Mouse (Mus musculus): ENCODE measurements at regions not wholly inside any gene's neighbourhood (a gene's known extent, or its start where the extent isn't known, plus 50 kb on each side); places are given as distances from the start of the nearest gene placed in this dataset.

DNA sequence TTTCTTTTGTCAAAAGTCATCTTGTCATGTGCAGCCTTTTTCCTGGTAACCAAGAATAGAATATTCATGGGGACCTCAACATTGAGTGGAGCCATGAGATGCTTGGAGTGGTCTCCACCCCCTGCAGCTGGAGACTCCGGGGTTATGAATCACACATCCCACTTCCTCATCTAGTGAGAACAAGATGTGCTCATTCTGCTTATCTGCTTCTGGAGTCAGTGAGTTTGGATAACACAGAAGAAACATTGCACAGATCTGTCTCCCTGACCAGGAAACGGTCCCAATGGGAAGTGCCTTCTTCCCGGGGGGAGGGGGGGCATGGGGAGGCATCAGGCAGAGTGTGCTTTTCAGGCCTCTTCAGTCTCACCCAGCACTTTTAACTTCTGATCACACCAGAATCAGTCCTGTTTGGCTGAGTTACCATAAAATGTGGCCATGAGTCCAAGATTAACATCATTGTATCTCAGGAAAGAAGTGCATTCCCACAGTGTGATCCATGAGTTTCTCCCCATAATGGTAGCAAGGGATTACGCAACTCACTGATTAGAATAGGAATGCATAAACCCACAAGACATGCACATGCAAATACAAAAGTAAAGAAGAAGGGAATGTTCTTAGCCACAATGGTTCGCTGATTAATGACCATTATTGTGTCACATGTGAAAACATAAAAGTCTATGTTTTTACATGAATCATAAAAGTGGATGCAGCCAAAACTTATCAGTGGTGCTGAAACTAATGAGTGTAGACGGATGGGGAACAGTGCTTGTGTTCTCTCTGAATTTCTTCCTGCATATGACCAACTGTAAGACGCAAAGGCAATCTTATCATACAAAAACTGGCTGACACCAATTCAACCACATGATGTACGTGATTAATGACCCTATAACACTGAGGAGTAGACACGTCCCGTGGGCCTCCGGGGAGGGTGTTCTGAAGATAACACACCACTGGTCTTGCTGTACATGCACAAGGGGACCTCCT, 393.8 kb upstream of the Mmadhc start:
- ATAC-seq: no peak

DNA sequence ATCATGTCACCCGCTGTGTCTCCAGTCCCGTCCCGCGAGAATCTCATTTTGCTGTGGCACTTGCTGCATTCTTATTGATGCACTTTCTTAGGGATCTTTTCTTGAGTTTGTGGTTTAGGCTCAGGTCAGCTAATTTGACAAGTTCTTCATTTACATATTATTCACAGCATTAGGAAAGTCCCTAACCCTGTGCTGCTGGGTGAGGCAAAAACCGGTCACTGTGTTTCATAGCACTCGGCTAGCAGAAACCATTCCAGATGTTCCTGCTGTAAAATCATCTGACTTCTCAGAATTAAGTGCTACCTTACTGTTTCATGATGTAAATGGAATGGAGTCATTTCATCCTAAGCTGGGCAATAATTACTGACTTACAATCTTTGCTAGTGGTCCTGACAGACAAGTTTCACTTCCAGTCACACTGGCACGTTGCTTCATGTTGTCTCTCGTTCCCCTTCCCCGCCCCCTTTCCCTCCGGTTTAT, 391.1 kb upstream of the Mmadhc start:
- ATAC-seq: no peak

DNA sequence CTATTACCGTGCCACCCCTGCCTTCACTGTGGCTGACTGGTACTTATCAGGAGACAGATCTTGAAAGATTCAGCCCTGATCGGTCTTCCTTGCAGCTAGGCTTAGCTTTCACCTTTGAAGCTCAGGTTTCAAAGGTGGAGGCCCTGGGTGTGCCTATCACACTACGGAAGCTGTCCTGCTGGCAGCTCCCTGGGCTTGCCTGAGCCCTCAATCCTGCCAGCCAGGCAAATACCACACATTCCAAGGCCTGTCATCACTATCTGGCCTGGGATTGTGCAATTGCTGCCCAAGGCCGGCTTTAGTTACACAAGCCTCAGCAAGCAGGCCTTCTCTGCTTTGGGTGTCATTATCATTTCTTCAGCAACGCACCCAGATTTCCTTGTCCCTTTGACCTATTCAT, 390.6 kb upstream of the Mmadhc start:
- no peak for ATAC-seq

DNA sequence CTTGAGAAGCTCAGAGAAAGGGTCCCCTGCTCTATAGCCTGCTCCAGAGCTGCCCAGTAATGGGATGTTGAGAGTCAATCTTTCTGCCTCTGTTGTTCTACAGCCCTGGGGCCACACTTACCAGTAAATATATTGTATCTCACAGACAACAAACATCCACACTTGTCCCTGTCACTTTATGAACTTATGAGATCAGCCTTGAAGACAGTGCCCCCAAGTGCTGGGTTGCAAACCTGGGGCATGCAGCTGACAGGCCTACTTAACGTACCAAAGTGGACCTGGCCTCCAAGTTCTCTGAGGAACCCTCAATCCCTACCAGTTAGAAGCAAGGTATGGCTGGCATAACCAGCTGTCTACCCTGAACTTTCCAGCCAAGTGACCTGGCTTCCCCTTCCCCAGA, 380.9 kb upstream of the Mmadhc start:
- ATAC-seq: no peak

- no peak for ATAC-seq
Measured at GRCm38 (mm10) chr2:50675736-50676550, 379.3 kb upstream of the Mmadhc start.

- ATAC-seq: no peak
Measured at GRCm38 (mm10) chr2:50674856-50675175, 378.2 kb upstream of the Mmadhc start.

DNA sequence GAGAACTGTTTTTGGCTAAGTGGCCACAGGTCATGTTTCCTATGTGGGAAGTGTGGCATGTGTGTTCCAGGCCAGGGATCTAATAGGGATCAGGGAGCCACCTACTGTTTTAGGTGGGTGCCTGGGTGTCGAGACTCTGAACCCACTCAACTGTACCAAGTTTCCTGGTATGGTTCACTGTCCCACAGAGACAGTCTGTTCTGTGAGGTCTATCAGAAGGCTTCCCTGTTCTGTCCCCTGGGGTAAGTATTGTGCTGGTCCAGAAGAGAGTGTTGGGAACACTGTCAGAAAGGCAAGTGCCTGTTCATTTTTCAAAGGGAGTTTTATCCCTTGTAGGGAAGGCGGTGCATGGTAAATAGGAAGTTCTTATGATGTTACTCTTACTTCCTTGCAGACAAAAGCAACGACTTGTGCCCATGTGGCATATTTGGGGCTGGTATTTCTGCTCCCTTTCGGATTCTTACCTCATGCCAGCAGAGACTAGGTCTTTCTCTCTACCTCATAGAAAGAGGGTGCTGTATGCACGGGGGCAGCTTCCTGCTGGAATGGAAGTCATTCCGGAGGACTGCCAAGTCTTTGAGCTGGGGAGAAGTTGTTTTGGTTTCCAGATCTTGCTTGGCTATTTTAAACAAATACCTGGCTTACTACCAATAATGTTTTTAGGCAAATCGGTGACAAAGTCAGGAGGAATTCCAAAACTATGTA, 377.7 kb upstream of the Mmadhc start:
- no peak for ATAC-seq

DNA sequence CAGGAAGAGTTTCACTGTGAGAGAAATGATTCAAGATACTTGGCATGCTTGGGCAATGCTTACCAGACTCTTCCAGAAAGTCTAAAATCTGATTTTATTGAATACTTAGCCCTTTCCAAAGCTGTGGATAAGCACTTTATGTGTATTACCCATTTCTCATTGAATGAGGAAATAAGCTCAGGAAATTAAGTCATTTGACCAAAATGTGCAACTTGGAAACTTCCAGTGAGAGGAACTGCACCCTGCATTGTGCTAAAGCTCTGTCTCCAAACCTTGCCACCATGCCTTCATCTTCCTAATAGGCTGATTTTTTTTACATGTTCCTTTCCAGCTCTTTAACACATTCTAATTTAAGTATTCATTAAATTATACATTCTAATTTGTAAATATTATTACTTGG, 372.7 kb upstream of the Mmadhc start:
- no peak for ATAC-seq

DNA sequence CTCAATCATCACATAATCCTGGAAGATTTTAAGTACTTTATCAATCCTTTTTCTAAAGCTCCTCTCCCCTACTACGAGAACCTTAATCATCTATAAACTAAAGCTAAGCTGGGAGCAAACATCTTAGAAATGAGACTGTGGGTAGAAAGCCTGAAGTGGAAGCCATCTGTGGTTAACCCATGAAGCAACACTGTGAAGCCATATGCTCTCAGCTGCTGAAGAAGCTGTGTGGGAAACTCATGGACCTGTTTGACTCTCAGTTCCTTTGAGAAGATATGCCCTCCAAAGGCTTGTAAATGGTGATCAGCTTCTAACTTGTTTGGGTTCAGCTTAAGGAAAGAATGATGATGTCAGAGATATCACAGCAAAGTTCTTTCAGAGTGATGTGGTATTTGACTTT, 372.2 kb upstream of the Mmadhc start:
- ATAC-seq: no peak

- ATAC-seq: no peak
Measured at GRCm38 (mm10) chr2:50667180-50667579, 370.6 kb upstream of the Mmadhc start.

DNA sequence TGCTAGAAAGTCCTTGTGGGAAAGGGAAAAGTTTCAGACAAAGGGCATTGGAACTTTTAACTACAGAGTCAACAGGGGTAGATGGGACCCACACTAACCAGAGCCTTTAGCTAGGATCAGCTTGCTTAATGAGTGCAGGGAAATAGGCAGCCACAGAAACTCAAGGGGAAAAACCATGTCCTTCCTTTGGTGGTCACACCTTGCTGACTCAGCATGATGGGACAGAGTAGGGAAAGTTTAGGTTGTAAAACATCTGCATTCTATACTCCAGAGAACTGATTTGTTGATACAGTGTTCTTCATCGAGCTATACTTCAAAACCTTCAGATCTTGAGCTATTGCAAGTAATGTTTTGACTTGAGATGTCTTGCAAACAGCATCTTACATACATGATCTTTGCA, 365.9 kb upstream of the Mmadhc start:
- ATAC-seq: no peak

- no peak for ATAC-seq
Measured at GRCm38 (mm10) chr2:50660000-50660399, 363.4 kb upstream of the Mmadhc start.

- ATAC-seq: no peak
Measured at GRCm38 (mm10) chr2:50657826-50658225, 361.2 kb upstream of the Mmadhc start.

- ATAC-seq: no peak
Measured at GRCm38 (mm10) chr2:50656351-50656750, 359.8 kb upstream of the Mmadhc start.

DNA sequence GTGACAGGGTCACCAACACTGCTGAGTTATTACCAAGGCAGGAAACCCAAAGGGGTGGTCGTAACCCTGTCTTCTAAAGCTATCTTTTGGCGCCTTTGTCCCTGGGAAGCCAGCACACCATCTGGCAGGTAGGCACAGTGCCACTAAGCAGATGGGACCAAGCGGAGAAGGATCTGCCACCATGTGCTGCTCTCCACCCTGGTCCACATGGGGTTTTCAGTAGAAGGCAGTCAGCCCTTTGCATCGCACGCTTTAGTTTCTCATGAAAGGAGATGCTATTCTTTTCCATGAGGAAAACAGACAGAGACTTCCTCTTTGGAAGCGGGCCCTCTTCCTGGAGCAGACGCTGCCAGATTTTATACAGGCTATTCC, 358.3 kb upstream of the Mmadhc start:
- ATAC-seq: no peak

DNA sequence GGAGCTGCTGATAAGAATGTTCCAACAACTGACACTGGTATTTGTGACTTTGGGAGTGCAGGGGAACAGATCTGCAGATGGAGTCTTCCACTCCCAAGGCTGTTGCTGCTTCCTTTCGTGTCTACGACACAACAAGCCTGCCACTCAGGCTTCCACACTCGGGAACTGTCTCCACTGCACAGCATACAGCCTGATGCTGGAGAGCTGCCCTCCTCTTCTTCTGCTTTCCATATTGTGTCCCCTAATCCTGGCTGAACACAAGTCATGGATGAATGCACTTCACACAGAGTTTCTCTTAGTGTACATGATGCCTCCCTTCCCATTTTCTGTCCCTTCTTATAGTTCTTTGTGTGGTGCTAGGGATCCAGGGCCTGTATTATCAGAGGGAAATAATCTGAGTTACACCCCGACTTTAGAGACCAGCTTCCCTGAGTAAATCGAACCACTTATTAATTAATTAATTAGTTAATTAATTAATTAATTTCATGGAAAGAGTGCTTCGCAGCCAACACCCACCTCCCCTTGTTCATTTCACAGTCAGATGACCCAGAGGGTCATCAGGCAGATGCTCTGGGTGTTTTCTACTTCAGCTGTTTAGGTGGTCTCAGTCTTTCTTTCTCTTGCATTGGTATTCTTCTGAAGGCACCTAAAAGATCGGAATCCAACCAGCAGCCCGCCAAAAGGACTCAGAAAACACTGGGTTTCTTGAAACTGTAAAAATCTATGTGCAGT, 357.8 kb upstream of the Mmadhc start:
- ATAC-seq: no peak

- no peak for ATAC-seq
Measured at GRCm38 (mm10) chr2:50653121-50653615, 356.6 kb upstream of the Mmadhc start.

- no peak for ATAC-seq
Measured at GRCm38 (mm10) chr2:50649656-50650055, 353.1 kb upstream of the Mmadhc start.

DNA sequence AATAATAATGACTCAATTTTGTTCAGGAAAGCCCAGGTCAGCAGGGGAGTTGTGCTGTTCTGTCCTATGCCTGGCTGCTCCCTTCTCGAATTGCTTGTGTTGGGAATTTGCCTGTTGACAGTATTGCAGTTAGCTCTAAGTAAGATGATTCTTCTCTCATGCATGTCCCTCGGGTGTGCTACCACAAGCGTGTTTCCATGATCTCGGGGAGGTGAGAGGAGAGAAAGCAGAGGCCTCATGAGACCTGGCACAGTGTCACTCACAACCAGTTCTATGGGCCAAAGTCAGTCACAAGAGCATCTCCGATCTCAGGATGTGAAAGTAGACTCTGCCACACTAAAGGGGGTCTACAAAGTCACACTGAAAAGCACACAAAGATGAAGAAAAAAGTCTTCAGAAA, 346.6 kb upstream of the Mmadhc start:
- no peak for ATAC-seq

GRCm38 (mm10) chr2:50642198-50642597, 345.6 kb upstream of the Mmadhc start:
- ATAC-seq: no peak

- no peak for ATAC-seq
Measured at GRCm38 (mm10) chr2:50635896-50636295, 339.3 kb upstream of the Mmadhc start.

GRCm38 (mm10) chr2:50631786-50632185, 335.2 kb upstream of the Mmadhc start:
- no peak for ATAC-seq
